Mouse (Mus musculus): ENCODE measurements around the gene Klrb1f.

DNA sequence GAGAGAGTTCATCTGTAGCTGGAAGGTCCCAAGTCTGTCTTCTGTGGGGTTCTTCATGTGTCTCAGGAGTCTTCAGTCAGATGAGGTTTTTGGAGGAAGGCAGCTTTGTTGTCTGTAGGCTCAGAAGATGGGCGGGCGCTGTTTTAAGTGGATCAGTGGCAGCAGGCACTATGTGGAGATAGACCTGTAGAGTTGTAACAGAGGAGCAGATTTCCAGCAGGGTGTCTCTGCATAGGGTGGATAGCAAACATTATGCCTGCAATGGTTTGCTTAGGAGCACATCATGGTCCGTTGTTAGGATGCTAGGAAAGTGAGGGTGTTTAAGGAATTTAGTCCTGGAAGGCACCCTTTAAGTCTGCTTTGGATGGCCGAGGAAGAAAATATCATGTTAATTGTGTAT lies 2.7 kb downstream of the Klrb1f start:
- TF ChIP-seq POLR2AphosphoS2 (IDR thresholded peaks at IDR 0.05; ENCODE audit: insufficient read length, low read depth) (no peak), E2F4 (IDR thresholded peaks at IDR 0.05; ENCODE audit: insufficient read depth) (no peak), USF1 (IDR thresholded peaks at IDR 0.05; ENCODE audit: low read depth) (no peak), POLR2A (IDR thresholded peaks at IDR 0.05; ENCODE audit: insufficient read length, low read depth) (no peak), SRF (IDR thresholded peaks at IDR 0.05; ENCODE audit: control insufficient read depth, insufficient read length, low read depth) (no peak), MYOG (IDR thresholded peaks at IDR 0.05; ENCODE audit: control insufficient read depth in 1 of 3, insufficient read depth in 1 of 3, insufficient read length in 2 of 3, low read depth in 2 of 3) (no peak), CEBPB (IDR thresholded peaks at IDR 0.05; ENCODE audit: insufficient read depth, poor library complexity, severe bottlenecking) (no peak)

Measured in myocyte (in vitro differentiated cells).